Mouse (Mus musculus) liver, embryonic 16.5 days (tissue): ENCODE measurements at regions not wholly inside any gene's neighbourhood (a gene's known extent, or its start where the extent isn't known, plus 50 kb on each side); places are given as distances from the start of the nearest gene placed in this dataset.

Source experiments
- ATAC-seq: fragments of 200-750 bp; cut with Nextera tagmentation; 2 replicates; pipeline ENCODE4 v1.8.0; 2017; ENCODE audit warnings: low read depth, mild to moderate bottlenecking, moderate number of reproducible peaks, moderate library complexity
- H3K27ac ChIP-seq: fragments of 300-500 bp; sonication (generic); 2 replicates; pipeline ENCODE4 v1.5.1; 2014; ENCODE audit warnings: mild to moderate bottlenecking, low read length
- H3K27me3 ChIP-seq: fragments of 300-500 bp; sonication (generic); 2 replicates; pipeline ENCODE4 v1.6.1; 2014; ENCODE audit warnings: low read depth, low read length, mixed read lengths; ENCODE audit not compliant: control insufficient read depth, insufficient read depth
- H3K36me3 ChIP-seq: fragments of 300-500 bp; sonication (generic); 2 replicates; pipeline ENCODE4 v1.6.1; 2014; ENCODE audit warnings: mild to moderate bottlenecking; ENCODE audit not compliant: control insufficient read depth, insufficient read depth
- H3K4me1 ChIP-seq: fragments of 300-500 bp; sonication (generic); 2 replicates; pipeline ENCODE4 v1.6.1; 2014; ENCODE audit warnings: low read depth, low read length, mixed read lengths; ENCODE audit not compliant: control insufficient read depth
- H3K4me2 ChIP-seq: fragments of 300-500 bp; sonication (generic); 2 replicates; pipeline ENCODE4 v1.6.1; 2014; ENCODE audit warnings: low read depth, low read length, mixed read lengths
- H3K4me3 ChIP-seq: fragments of 300-500 bp; sonication (generic); 2 replicates; pipeline ENCODE4 v1.5.1; 2014; ENCODE audit warnings: low read depth, mild to moderate bottlenecking, low read length
- H3K9ac ChIP-seq: fragments of 300-500 bp; sonication (generic); 2 replicates; pipeline ENCODE4 v1.6.1; 2014; ENCODE audit warnings: low read depth, low read length
- H3K9me3 ChIP-seq: fragments of 300-500 bp; sonication (generic); replicated peaks from 2 replicates; pipeline ENCODE4 v1.6.1; 2016; ENCODE audit warnings: low read length; ENCODE audit not compliant: control insufficient read depth
- WGBS: fragments of 180-500 bp; shearing (Covaris S2); extraction: QIAGEN DNeasy Blood & Tissue Kit; methylation state at CpG from one replicate; pipeline ENCODE4 v1.1.7; 2014; ENCODE audit not compliant: insufficient replicate concordance; 5-methylcytosine and 5-hydroxymethylcytosine counted together

- no peak overlapping the region for H3K27ac ChIP-seq
- 34% methylated on average over 6 of the region's 6 CpGs for WGBS
- no peaks in the 10 kb centered on the region for H3K4me1 ChIP-seq
- no peak overlapping the region for H3K9ac ChIP-seq
- H3K4me2 ChIP-seq: no peak overlapping the region
- no peaks in the 10 kb centered on the region for H3K9me3 ChIP-seq
- H3K27me3 ChIP-seq: no peaks in the 10 kb centered on the region
- ATAC-seq: peak; percentile 27; the same call in 1 of the 2 replicates
- no peak overlapping the region for H3K4me3 ChIP-seq
- H3K36me3 ChIP-seq: no peaks in the 10 kb centered on the region
Observed at GRCm38 (mm10) chr10:18943296-18944075, 72.0 kb downstream of the Tnfaip3 start.

GRCm38 (mm10) chr10:18946727-18947126 lies 68.7 kb downstream of the Tnfaip3 start:
- Histone ChIP-seq H3K27me3 (no peaks in the 10 kb centered on the region), H3K36me3 (no peaks in the 10 kb centered on the region), H3K4me2 (no peak overlapping the region), H3K9ac (no peak overlapping the region), H3K9me3 (no peaks in the 10 kb centered on the region), H3K27ac (no peak overlapping the region), H3K4me1 (no peaks in the 10 kb centered on the region), H3K4me3 (no peak overlapping the region)
- ATAC-seq: no peak
